Mouse (Mus musculus) testis, adult 2 months (tissue): ENCODE measurements around the gene Gldn. TPM values are rescaled to one million over a fixed set of nuclear protein-coding genes. Genes with fewer than 3 reads are reported as not detected.
A peak's percentile ranks its signal among the peaks of the same experiment; 100 is the strongest.

Experiments used
- H3K27ac ChIP-seq: fragments of 200-500 bp; 2 replicates; pipeline ENCODE4 v1.5.1; 2012; ENCODE audit warnings: low read depth, low read length; ENCODE audit not compliant: control insufficient read depth, insufficient read depth
- H3K27me3 ChIP-seq: fragments of 200-500 bp; 2 replicates; pipeline ENCODE4 v1.6.1; 2012; ENCODE audit warnings: mild to moderate bottlenecking, low read length, moderate library complexity; ENCODE audit not compliant: control insufficient read depth, insufficient read depth
- H3K36me3 ChIP-seq: fragments of 200-500 bp; 2 replicates; pipeline ENCODE4 v1.6.1; 2012; ENCODE audit warnings: mild to moderate bottlenecking, low read length; ENCODE audit not compliant: control insufficient read depth, insufficient read depth
- H3K4me1 ChIP-seq: fragments of 200-500 bp; 2 replicates; pipeline ENCODE4 v1.6.1; 2012; ENCODE audit warnings: low read length; ENCODE audit not compliant: control insufficient read depth, insufficient read depth
- H3K4me3 ChIP-seq: fragments of 200-500 bp; 2 replicates; pipeline ENCODE4 v1.5.1; 2012; ENCODE audit warnings: low read depth, mild to moderate bottlenecking, low read length, moderate library complexity, mixed read lengths; ENCODE audit not compliant: control insufficient read depth
- CTCF ChIP-seq: fragments of 200-500 bp; IDR thresholded peaks from 2 replicates; pipeline ENCODE4 v1.5.1; 2012; ENCODE audit warnings: low read depth, mild to moderate bottlenecking, inconsistent platforms, low read length, moderate library complexity; ENCODE audit not compliant: control insufficient read depth, insufficient read depth, insufficient replicate concordance
- POLR2A ChIP-seq: fragments of 200-500 bp; IDR thresholded peaks from 2 replicates; pipeline ENCODE4 v1.6.1; 2012; ENCODE audit warnings: low read depth, mild to moderate bottlenecking, inconsistent platforms, low read length, moderate library complexity; ENCODE audit not compliant: control insufficient read depth
- polyA plus RNA-seq: library from polyadenylated mRNA; depleted of rRNA; stranded (reverse); fragments of >200 nt; gene quantifications from 2 replicates; pipeline ENCODE4 v1.2.3, GENCODE M21; 2012; rRNA removed

Gldn gene
- polyA plus RNA-seq, 1 experiment, result 0.28 TPM

- TF ChIP-seq CTCF, result no peak
- TF ChIP-seq POLR2A, result no peak
- H3K36me3 ChIP-seq, result no peaks in the 10 kb centered on the region
- H3K27ac ChIP-seq, result no peak overlapping the region
- H3K27me3 ChIP-seq, result no peaks in the 10 kb centered on the region
- no peak overlapping the region for H3K4me3 ChIP-seq
- H3K4me1 ChIP-seq, result no peaks in the 10 kb centered on the region
These were observed 30.1 kb downstream of the Gldn start for GRCm38 (mm10) chr9:54316363-54316762.

GRCm38 (mm10) chr9:54323456-54323855, 37.2 kb downstream of the Gldn start:
- Histone ChIP-seq H3K27me3 (no peaks in the 10 kb centered on the region), H3K36me3 (no peaks in the 10 kb centered on the region), H3K4me3 (no peak overlapping the region), H3K4me1 (no peaks in the 10 kb centered on the region), H3K27ac (no peak overlapping the region)
- TF ChIP-seq CTCF (no peak), POLR2A (no peak)

GRCm38 (mm10) chr9:54329201-54329600, 42.9 kb downstream of the Gldn start:
- no peaks in the 10 kb centered on the region for H3K27me3 ChIP-seq
- TF ChIP-seq POLR2A, result no peak
- H3K4me1 ChIP-seq, result no peaks in the 10 kb centered on the region
- no peak overlapping the region for H3K27ac ChIP-seq
- H3K4me3 ChIP-seq, result no peak overlapping the region
- H3K36me3 ChIP-seq, result no peaks in the 10 kb centered on the region

GRCm38 (mm10) chr9:54335582-54335981, 49.3 kb downstream of the Gldn start:
- Histone ChIP-seq H3K4me3 (no peak overlapping the region), H3K4me1 (no peaks in the 10 kb centered on the region), H3K36me3 (no peaks in the 10 kb centered on the region), H3K27ac (no peak overlapping the region), H3K27me3 (no peaks in the 10 kb centered on the region)
- no peak for TF ChIP-seq POLR2A
- TF ChIP-seq CTCF, result no peak

- H3K27ac ChIP-seq, result no peak overlapping the region
- H3K36me3 ChIP-seq, result no peaks in the 10 kb centered on the region
- H3K4me3 ChIP-seq, result no peak overlapping the region
- H3K4me1 ChIP-seq, result no peaks in the 10 kb centered on the region
- TF ChIP-seq CTCF (peak; percentile 41; the same call in 1 of the 2 replicates), POLR2A (no peak)
- no peaks in the 10 kb centered on the region for H3K27me3 ChIP-seq
These were observed 50.4 kb downstream of the Gldn start for GRCm38 (mm10) chr9:54336532-54337144.

- Histone ChIP-seq H3K4me3 (no peak overlapping the region), H3K4me1 (no peaks in the 10 kb centered on the region), H3K27me3 (no peaks in the 10 kb centered on the region), H3K36me3 (no peaks in the 10 kb centered on the region), H3K27ac (no peak overlapping the region)
- no peak for TF ChIP-seq CTCF
- no peak for TF ChIP-seq POLR2A
These were observed 55.7 kb downstream of the Gldn start for GRCm38 (mm10) chr9:54342026-54342425.

- TF ChIP-seq POLR2A (no peak), CTCF (no peak)
These were observed 70.5 kb downstream of the Gldn start for GRCm38 (mm10) chr9:54356756-54357155.

More at GRCm38 (mm10) chr9:54356756-54357155, 70.5 kb downstream of the Gldn start:
- Histone ChIP-seq H3K36me3 (no peaks in the 10 kb centered on the region), H3K4me1 (no peaks in the 10 kb centered on the region), H3K27me3 (no peaks in the 10 kb centered on the region), H3K27ac (no peak overlapping the region), H3K4me3 (no peak overlapping the region)

Other genes starting within 250 kb of the Gldn start
- gene Tnfaip8l3, start 218.1 kb upstream of the Gldn start, polyA plus RNA-seq, result 0.06 TPM in 1 of 2 replicates, not detected in the other
- gene Cyp19a1, start 18.4 kb upstream of the Gldn start, polyA plus RNA-seq, result 1.7 and 3.2 TPM in 2 replicates
- 8.7 and 9.8 TPM in 2 replicates for gene Dmxl2, start 215.1 kb downstream of the Gldn start, polyA plus RNA-seq